Mouse (Mus musculus) CH12.LX (cell line): ENCODE results near the gene Sec24a. TPM values are rescaled to one million over a fixed set of nuclear protein-coding genes. Genes with fewer than 3 reads are reported as not detected.
A peak's percentile ranks its signal among the peaks of the same experiment; 100 is the strongest.
"Not testable (repeated sequence)": the region's sequence is repeated elsewhere in the genome, so short reads cannot be mapped to it uniquely, and the experiment has no call there.

ENCODE experiments used
- DNase-seq: peaks from one replicate; pipeline ENCODE4 v3.0.0-alpha.2; 2013; ENCODE audit errors: extremely low read depth
- H3K27ac ChIP-seq: 2 replicates; pipeline ENCODE4 v1.5.1; 2012; ENCODE audit warnings: low read depth, mild to moderate bottlenecking, control low read depth, moderate library complexity; ENCODE audit not compliant: insufficient read depth
- H3K27me3 ChIP-seq: replicated peaks from 2 replicates; pipeline ENCODE3; 2012; ENCODE audit warnings: inconsistent platforms
- H3K36me3 ChIP-seq, 2 experiments: replicated peaks in 1 of 2; 2 replicates each; pipeline versions ENCODE3 to v1.6.1; 2012; ENCODE audit warnings: inconsistent platforms in 1 of 2, low read length in 1 of 2, mild to moderate bottlenecking in 1 of 2, mixed read lengths in 1 of 2, moderate library complexity in 1 of 2; ENCODE audit not compliant: control insufficient read depth in 1 of 2, insufficient read depth in 1 of 2
- H3K4me1 ChIP-seq, 2 experiments: 2 replicates each; pipeline ENCODE4 v1.6.1; 2012; ENCODE audit warnings: inconsistent platforms in 1 of 2, moderate library complexity in 1 of 2; ENCODE audit not compliant: insufficient read depth in 2 of 2, control insufficient read depth in 1 of 2
- H3K4me2 ChIP-seq: 2 replicates; pipeline ENCODE4 v1.6.1; 2012; ENCODE audit warnings: low read depth, mild to moderate bottlenecking, control low read depth; ENCODE audit not compliant: poor library complexity, insufficient read depth, severe bottlenecking
- H3K4me3 ChIP-seq, 3 experiments: fragments of 150-350 bp in 1 of 3; sonication (generic) in 1 of 3; replicated peaks in 1 of 3; 2 replicates each; pipeline versions ENCODE3 to v1.5.1; 2011 to 2012; ENCODE audit warnings: low read depth in 2 of 3, low read length in 2 of 3, mild to moderate bottlenecking in 2 of 3, moderate library complexity in 2 of 3, control low read depth in 1 of 3, improper control_type of control experiment in 1 of 3, inconsistent platforms in 1 of 3, mixed read lengths in 1 of 3; ENCODE audit not compliant: poor library complexity in 1 of 3
- H3K79me2 ChIP-seq: replicated peaks from 2 replicates; pipeline ENCODE4 v1.6.1; 2012; ENCODE audit warnings: mild to moderate bottlenecking, moderate library complexity; ENCODE audit not compliant: control insufficient read depth, poor library complexity, insufficient read depth, severe bottlenecking; ENCODE audit errors: extremely low read depth
- H3K9ac ChIP-seq: 2 replicates; pipeline ENCODE4 v1.6.1; 2012; ENCODE audit warnings: low read depth, mild to moderate bottlenecking, control low read depth, moderate library complexity; ENCODE audit not compliant: insufficient read depth
- H3K9me3 ChIP-seq: replicated peaks from 2 replicates; pipeline ENCODE3; 2012; ENCODE audit warnings: low read length, inconsistent platforms, mixed read lengths
- CHD1 ChIP-seq: IDR thresholded peaks from 2 replicates; pipeline ENCODE4 v1.6.1; 2012; ENCODE audit warnings: low read depth, low read length, improper control_type of control experiment, inconsistent platforms
- CTCF ChIP-seq, 2 experiments: IDR thresholded peaks in 1 of 2; conservative IDR thresholded peaks in 1 of 2; 2 replicates each; pipeline ENCODE4 v1.5.1; 2011 to 2012; ENCODE audit warnings: low read depth in 2 of 2, low read length in 2 of 2, improper control_type of control experiment in 1 of 2, inconsistent platforms in 1 of 2, mild to moderate bottlenecking in 1 of 2, moderate library complexity in 1 of 2
- E2F4 ChIP-seq: IDR thresholded peaks from 2 replicates; pipeline ENCODE4 v1.6.1; 2011; ENCODE audit warnings: low read depth, low read length, improper control_type of control experiment; ENCODE audit not compliant: insufficient replicate concordance
- EP300 ChIP-seq: IDR thresholded peaks from 2 replicates; pipeline ENCODE4 v1.6.1; 2011; ENCODE audit warnings: low read length, improper control_type of control experiment
- ETS1 ChIP-seq: conservative IDR thresholded peaks from 2 replicates; pipeline ENCODE4 v1.6.1; 2012; ENCODE audit warnings: low read depth, mild to moderate bottlenecking, inconsistent platforms, low read length, improper control_type of control experiment, moderate library complexity
- GABPA ChIP-seq: IDR thresholded peaks from 2 replicates; pipeline ENCODE4 v1.6.1; 2012; ENCODE audit warnings: low read depth, low read length, improper control_type of control experiment, inconsistent platforms; ENCODE audit not compliant: insufficient replicate concordance
- HCFC1 ChIP-seq: IDR thresholded peaks from 2 replicates; pipeline ENCODE4 v1.6.1; 2012; ENCODE audit warnings: low read depth, mild to moderate bottlenecking, inconsistent platforms, low read length, improper control_type of control experiment
- KAT2A ChIP-seq: IDR thresholded peaks from 2 replicates; pipeline ENCODE4 v1.6.1; 2012; ENCODE audit warnings: low read length, improper control_type of control experiment, inconsistent platforms; ENCODE audit not compliant: insufficient replicate concordance
- MAX ChIP-seq: IDR thresholded peaks from 2 replicates; pipeline ENCODE4 v1.6.1; 2011; ENCODE audit warnings: low read length, improper control_type of control experiment
- MAZ ChIP-seq: IDR thresholded peaks from 2 replicates; pipeline ENCODE4 v1.6.1; 2012; ENCODE audit warnings: low read depth, mild to moderate bottlenecking, inconsistent platforms, low read length, improper control_type of control experiment, moderate library complexity
- MEF2A ChIP-seq: IDR thresholded peaks from 2 replicates; pipeline ENCODE4 v1.6.1; 2014; ENCODE audit warnings: low read depth, mild to moderate bottlenecking, inconsistent platforms, low read length, improper control_type of control experiment, borderline replicate concordance
- NELFE ChIP-seq: IDR thresholded peaks from 2 replicates; pipeline ENCODE4 v1.6.1; 2011; ENCODE audit warnings: low read depth, low read length, improper control_type of control experiment
- NRF1 ChIP-seq: IDR thresholded peaks from 2 replicates; pipeline ENCODE4 v1.6.1; 2014; ENCODE audit warnings: low read depth, mild to moderate bottlenecking, inconsistent platforms, low read length, improper control_type of control experiment, moderate library complexity
- PAX5 ChIP-seq: IDR thresholded peaks from 2 replicates; pipeline ENCODE4 v1.6.1; 2012; ENCODE audit warnings: low read length, inconsistent platforms, mixed read lengths
- POLR2AphosphoS2 ChIP-seq: IDR thresholded peaks from 2 replicates; pipeline ENCODE4 v1.6.1; 2011; ENCODE audit warnings: low read depth, low read length, improper control_type of control experiment
- RCOR1 ChIP-seq: conservative IDR thresholded peaks from 2 replicates; pipeline ENCODE4 v1.6.1; 2012; ENCODE audit warnings: low read depth, mild to moderate bottlenecking, inconsistent platforms, low read length, improper control_type of control experiment
- SIN3A ChIP-seq: IDR thresholded peaks from 2 replicates; pipeline ENCODE4 v1.6.1; 2012; ENCODE audit warnings: low read length, improper control_type of control experiment, inconsistent platforms
- TBP ChIP-seq: conservative IDR thresholded peaks from 2 replicates; pipeline ENCODE4 v1.6.1; 2011; ENCODE audit warnings: low read depth, low read length, improper control_type of control experiment
- TCF12 ChIP-seq: IDR thresholded peaks from 2 replicates; pipeline ENCODE4 v1.6.1; 2014; ENCODE audit warnings: low read depth, mild to moderate bottlenecking, inconsistent platforms, low read length, improper control_type of control experiment
- USF2 ChIP-seq: conservative IDR thresholded peaks from 2 replicates; pipeline ENCODE4 v1.6.1; 2011; ENCODE audit warnings: low read depth, low read length, improper control_type of control experiment
- ZKSCAN1 ChIP-seq: IDR thresholded peaks from 2 replicates; pipeline ENCODE4 v1.6.1; 2012; ENCODE audit warnings: low read depth, inconsistent platforms, low read length, improper control_type of control experiment, borderline replicate concordance
- ZNF384 ChIP-seq: IDR thresholded peaks from 2 replicates; pipeline ENCODE4 v1.6.1; 2012; ENCODE audit warnings: low read depth, low read length, improper control_type of control experiment, inconsistent platforms
- dilution Hi-C: fragments of 300-500 bp; cut with MboI; formaldehyde crosslinking; loops from 2 replicates; pipeline ENCODE4 v1.14.3; 2020; ENCODE audit warnings: low sequenced_read_pairs; ENCODE audit not compliant: extremely low pct_unique_long_range_greater_than_20kb, extremely low pct_ligation_motif_present
- in situ Hi-C: fragments of 300-500 bp; cut with MboI; formaldehyde crosslinking; loops from 3 replicates; pipeline ENCODE4 v1.14.3; 2019; ENCODE audit warnings: low sequenced_read_pairs, low pct_ligation_motif_present, low pct_unique_long_range_greater_than_20kb, mixed read lengths
- polyA plus RNA-seq: library from polyadenylated mRNA; unstranded; fragments of >175 nt; gene quantifications from 2 replicates; pipeline ENCODE4 v1.2.1, GENCODE M21; 2012; ENCODE audit warnings: low read depth; ENCODE audit not compliant: insufficient read length
- total RNA-seq, 2 experiments: library from RNA; depleted of rRNA; stranded (reverse); fragments of 300-350 nt in 1 of 2; fragments of >200 nt in 1 of 2; gene quantifications; 2 replicates each; pipeline ENCODE4 v1.2.3; 2012 to 2014

Gene Sec24a
- total and polyA plus RNA-seq, 3 experiments = 5.5 to 16.8 (median 6.3) TPM

DNA sequence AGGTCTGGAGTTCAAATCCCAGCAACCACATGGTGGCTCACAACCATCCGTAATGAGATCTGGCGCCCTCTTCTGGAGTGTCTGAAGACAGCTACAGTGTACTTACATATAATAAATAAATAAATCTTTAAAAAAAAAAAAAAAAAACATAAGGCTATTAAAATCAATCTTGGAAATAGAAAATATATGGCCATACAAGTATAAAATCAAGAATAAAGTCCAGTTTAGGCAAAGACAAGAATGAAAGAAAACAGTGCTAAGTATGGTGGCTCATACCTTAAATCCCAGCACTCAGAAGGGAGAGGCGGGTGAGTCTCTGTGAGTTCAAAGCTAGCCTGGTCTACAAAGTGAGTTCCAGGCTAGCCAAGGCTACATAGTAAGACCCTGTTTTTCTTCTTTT, 72.8 kb downstream of the Sec24a start:
- Histone ChIP-seq H3K36me3 (peaks cover 12 to 24% of the 10 kb centered on the region in 2 experiments), H3K4me1 (peaks cover 8 to 24% of the 10 kb centered on the region in 2 experiments)
- H3K27ac ChIP-seq, DNase-seq, H3K9me3 ChIP-seq, H3K9ac ChIP-seq, H3K79me2 ChIP-seq, dilution Hi-C loops, H3K4me2 ChIP-seq, H3K27me3 ChIP-seq, H3K4me3 ChIP-seq: not testable (repeated sequence)
- in situ Hi-C loops = loop anchor here (10.0 kb wide), 1 partner anchor 304 kb away; no protein-coding TSS in a partner anchor
- TF ChIP-seq ZNF384 (peak; percentile 53), CTCF (conservative IDR thresholded peaks at IDR 0.05 in 1 of 2, IDR thresholded peaks at IDR 0.05 in 1 of 2; ENCODE audit: low read depth in 2 of 2, low read length in 2 of 2) (0 out of 4 replicates have a peak, but pooled peaks of 1 of the 2 experiments have one; percentile 1)

DNA sequence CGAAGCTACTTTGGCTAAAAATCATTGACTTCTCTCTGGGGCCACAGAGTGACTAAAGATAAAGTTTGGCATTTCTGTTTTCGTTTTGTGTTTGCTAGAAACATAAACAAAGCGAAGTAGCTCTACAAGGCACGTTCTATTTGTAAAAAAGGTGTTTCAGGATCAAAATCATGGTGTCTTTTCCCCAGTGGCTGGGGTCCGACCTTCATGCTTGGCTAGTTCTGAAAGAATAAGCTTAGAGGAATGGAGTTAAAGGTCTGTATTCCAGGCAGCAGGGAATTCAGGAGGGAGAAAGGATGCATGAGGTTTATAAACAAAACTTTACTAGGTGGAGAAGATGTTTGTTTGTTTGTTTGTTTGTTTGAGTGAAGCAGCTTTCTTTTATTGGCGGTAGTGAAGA, 74.1 kb downstream of the Sec24a start:
- peak; percentile 43 for DNase-seq
- Histone ChIP-seq H3K4me2 (peak overlapping the region; percentile 97), H3K79me2 (peaks cover 6% of the 10 kb centered on the region; the same call in 1 of the 2 replicates), H3K9ac (peak overlapping the region; percentile 61), H3K9me3 (no peaks in the 10 kb centered on the region), H3K27ac (peak overlapping the region; percentile 94), H3K4me3 (peak overlapping the region; percentile 51 to 93 (median 71)), H3K27me3 (no peaks in the 10 kb centered on the region), H3K4me1 (peaks cover 8 to 24% of the 10 kb centered on the region in 2 experiments), H3K36me3 (peaks cover 10 to 26% of the 10 kb centered on the region in 2 experiments)
- in situ Hi-C loops (loop anchor here (10.0 kb wide), 1 partner anchor 75 kb away; the partner anchor contains the start of gene Nhp2), dilution Hi-C loops (no loop called here)
- TF ChIP-seq NELFE (no peak), CHD1 (no peak), SIN3A (no peak), MAZ (no peak), MEF2A (no peak)

DNA sequence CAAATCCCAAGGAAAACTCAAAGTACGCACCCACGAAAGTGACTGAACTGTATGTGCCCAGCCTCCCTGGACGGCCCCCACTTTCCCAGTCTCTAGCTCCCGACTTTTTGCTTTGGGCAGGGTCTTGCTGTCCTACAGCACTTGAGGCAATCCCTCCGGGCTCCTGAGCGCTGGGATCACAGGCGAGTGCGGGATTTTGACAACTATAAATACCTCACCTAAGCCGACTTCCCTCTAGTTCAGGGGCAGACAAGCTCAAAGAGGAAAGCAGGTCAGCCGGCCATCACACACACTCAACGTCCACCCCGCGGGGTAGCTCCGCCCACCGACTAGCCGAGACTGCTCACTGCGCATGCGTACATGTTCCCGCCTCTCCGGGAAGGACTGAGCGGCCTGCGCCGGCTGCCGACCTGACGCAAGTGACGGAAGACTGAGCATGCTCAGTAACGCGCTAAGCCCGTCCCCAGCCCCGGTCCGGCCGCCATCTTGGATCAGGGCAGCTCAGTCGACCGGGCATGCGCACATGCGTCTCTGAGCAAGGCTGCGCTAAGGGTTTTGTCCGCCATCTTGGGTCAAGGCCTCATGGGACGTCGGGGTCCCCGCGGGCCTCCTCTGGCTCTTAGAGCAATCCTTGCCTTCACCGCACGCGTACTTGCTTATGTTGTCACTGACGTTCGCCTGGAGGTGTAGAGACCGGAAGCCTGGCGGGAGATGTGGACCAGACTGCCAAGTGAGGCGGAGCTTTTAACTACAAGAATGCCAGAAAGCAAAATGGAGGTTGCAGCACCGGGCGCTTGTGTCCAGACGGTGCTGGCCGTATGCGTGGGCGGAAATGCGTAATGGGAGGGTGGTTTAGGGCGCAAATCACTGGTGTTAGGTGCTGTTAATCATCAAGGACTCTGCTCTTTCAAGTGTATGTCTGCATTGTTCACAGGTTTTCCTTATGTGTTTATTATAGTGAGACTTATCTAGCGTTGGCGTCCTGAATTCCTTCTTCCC, 74.8 kb downstream of the Sec24a start, which contains the start of gene 0610009B22Rik:
TSS of gene 0610009B22Rik (minus strand) at position 545 of the 999 bp plus-strand sequence.
- in situ Hi-C loops (loop anchor here (10.0 kb wide), 1 partner anchor 74 kb away; the partner anchor contains the start of gene Nhp2), dilution Hi-C loops (no loop called here)
- Histone ChIP-seq H3K27ac (peak within 1 kb of the TSS; percentile 94), H3K79me2 (peaks cover 6% of the 10 kb centered on the region; the same call in 1 of the 2 replicates), H3K9ac (peak within 1 kb of the TSS; percentile 89), H3K9me3 (no peaks in the 10 kb centered on the region), H3K4me2 (peak within 1 kb of the TSS; percentile 97), H3K27me3 (no peaks in the 10 kb centered on the region), H3K4me1 (peaks cover 8 to 24% of the 10 kb centered on the region in 2 experiments), H3K4me3 (peak within 1 kb of the TSS; percentile 71 to 93 (median 78)), H3K36me3 (peaks cover 10 to 29% of the 10 kb centered on the region in 2 experiments)
- peak; percentile 100 for DNase-seq
- TF ChIP-seq ZKSCAN1 (no peak), KAT2A (peak; percentile 90), E2F4 (peak; percentile 82; the same call in 1 of the 2 replicates), EP300 (no peak), USF2 (no peak), CTCF (conservative IDR thresholded peaks at IDR 0.05 in 1 of 2, IDR thresholded peaks at IDR 0.05 in 1 of 2; ENCODE audit: low read depth in 2 of 2, low read length in 2 of 2) (no peak), TCF12 (peak; percentile 80), NRF1 (peak; percentile 86), POLR2AphosphoS2 (peak; percentile 96), RCOR1 (peak; percentile 97), ETS1 (peak; percentile 20; the same call in 1 of the 2 replicates), GABPA (no peak; the same call in 1 of the 2 replicates), HCFC1 (peak; percentile 94), PAX5 (no peak), MAZ (peak; percentile 86), MAX (peak; percentile 91), TBP (peak; percentile 96)
